Mouse (Mus musculus) skeletal muscle tissue, adult 2 months (tissue): Measurements from ENCODE around the gene Cnot11.
A peak's percentile ranks its signal among the peaks of the same experiment; 100 is the strongest.

Source experiments
- DNase-seq: peaks from one replicate; pipeline ENCODE4 v3.0.0-alpha.2; 2012; ENCODE audit warnings: low read depth, low spot score

Cnot11 gene

GRCm38 (mm10) chr1:39533917-39534316 lies 875 bp upstream of the Cnot11 start:
- no peak for DNase-seq

GRCm38 (mm10) chr1:39535515-39536311 lies 921 bp downstream of the Cnot11 start:
- DNase-seq = peak; percentile 96

- DNase-seq = no peak
These were observed 1.9 kb downstream of the Cnot11 start for GRCm38 (mm10) chr1:39536701-39537100.

GRCm38 (mm10) chr1:39537631-39538380 lies 3.0 kb downstream of the Cnot11 start:
- DNase-seq = no peak

GRCm38 (mm10) chr1:39540592-39540991 lies 5.8 kb downstream of the Cnot11 start:
- no peak for DNase-seq

GRCm38 (mm10) chr1:39545589-39545988 lies 10.8 kb downstream of the Cnot11 start:
- DNase-seq = no peak

- no peak for DNase-seq
These were observed 11.5 kb downstream of the Cnot11 start for GRCm38 (mm10) chr1:39546160-39546866.

- no peak for DNase-seq
These were observed 12.4 kb downstream of the Cnot11 start for GRCm38 (mm10) chr1:39547238-39547637.

- DNase-seq = no peak
These were observed 15.0 kb downstream of the Cnot11 start for GRCm38 (mm10) chr1:39549831-39550230.

GRCm38 (mm10) chr1:39555556-39556415 lies 21.0 kb downstream of the Cnot11 start:
- no peak for DNase-seq

- DNase-seq = no peak
These were observed 24.2 kb downstream of the Cnot11 start for GRCm38 (mm10) chr1:39559009-39559408.

GRCm38 (mm10) chr1:39561920-39562319 lies 27.1 kb downstream of the Cnot11 start:
- DNase-seq = no peak

GRCm38 (mm10) chr1:39563161-39563560 lies 28.4 kb downstream of the Cnot11 start:
- DNase-seq = no peak

- DNase-seq = no peak
These were observed 29.8 kb downstream of the Cnot11 start for GRCm38 (mm10) chr1:39564603-39565002.

GRCm38 (mm10) chr1:39568079-39568478 lies 33.3 kb downstream of the Cnot11 start:
- no peak for DNase-seq

- DNase-seq = no peak
These were observed 36.9 kb downstream of the Cnot11 start for GRCm38 (mm10) chr1:39571653-39572052.

- DNase-seq = no peak
These were observed 39.1 kb downstream of the Cnot11 start for GRCm38 (mm10) chr1:39573890-39574289.

- DNase-seq = no peak
These were observed 41.1 kb downstream of the Cnot11 start for GRCm38 (mm10) chr1:39575778-39576375.

GRCm38 (mm10) chr1:39576431-39577243 lies 41.8 kb downstream of the Cnot11 start:
- peak; percentile 19 for DNase-seq

GRCm38 (mm10) chr1:39577253-39577705 lies 42.5 kb downstream of the Cnot11 start, which contains the start of gene Rnf149:
TSS of gene Rnf149 (minus strand) at chr1:39577405.
- peak; percentile 92 for DNase-seq
